Mouse (Mus musculus): Measurements from ENCODE around the gene Zbtb5.
"Not testable (repeated sequence)": the region's sequence is repeated elsewhere in the genome, so short reads cannot be mapped to it uniquely, and the experiment has no call there.

DNA sequence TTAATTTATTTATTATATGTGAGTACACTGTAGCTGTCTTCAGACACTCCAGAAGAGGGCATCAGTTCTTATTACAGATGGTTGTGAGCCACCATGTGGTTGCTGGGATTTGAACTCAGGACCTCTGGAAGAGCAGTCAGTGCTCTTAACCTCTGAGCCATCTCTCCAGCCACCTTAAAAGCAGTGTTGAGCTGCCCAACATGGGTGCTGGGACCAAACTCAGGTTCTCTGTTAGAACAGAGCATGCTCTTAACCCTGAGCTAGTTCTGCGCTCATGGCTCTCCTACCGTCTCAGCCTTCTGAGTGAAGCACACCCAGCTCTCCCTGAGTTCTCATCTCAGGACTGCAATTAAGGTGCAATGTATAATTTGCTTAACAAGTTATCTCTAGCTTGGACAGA is 66.1 kb downstream of the Zbtb5 start:
- not testable (repeated sequence) for TF ChIP-seq CTCF (conservative IDR thresholded peaks at IDR 0.05; ENCODE audit: low read length); NANOG (IDR thresholded peaks at IDR 0.05; ENCODE audit: borderline replicate concordance, low read length); POU5F1 (IDR thresholded peaks at IDR 0.05; ENCODE audit: borderline replicate concordance, low read length)
